Comparison of ENCODE assay signal across 8 mouse cellular contexts in genomic region chr1:164138365-164139130, GRCm38 (mm10). TPM values are rescaled to one million over a fixed set of nuclear protein-coding genes. Genes with fewer than 3 reads are reported as not detected.
DNase-seq lines count a peak whose midpoint lies in the region; ATAC-seq and TF ChIP-seq lines count a peak whose summit lies in the region.

No protein-coding gene starts in this region.

- no peaks in the 10 kb centered on the region for H3K4me1 ChIP-seq in forebrain, embryonic 15.5 days
- H3K4me1 ChIP-seq in lung, embryonic 14.5 days (ENCODE audit: insufficient read depth), result no peaks in the 10 kb centered on the region
- H3K4me1 ChIP-seq in olfactory bulb, adult 2 months (ENCODE audit: control insufficient read depth, insufficient read depth, low read length), result no peaks in the 10 kb centered on the region

- H3K27ac ChIP-seq in forebrain, embryonic 15.5 days (replicated peaks), result no peak overlapping the region
- no peak overlapping the region for H3K27ac ChIP-seq in layer of hippocampus, adult 2 months
- no peak overlapping the region for H3K27ac ChIP-seq in lung, embryonic 14.5 days (ENCODE audit: low read depth)
- H3K27ac ChIP-seq in olfactory bulb, adult 2 months (ENCODE audit: insufficient read depth, low read depth, low read length), result no peak overlapping the region

- peak; percentile 75 for DNase-seq in ES-CJ7 (ENCODE audit: low read depth, low spot score)
- peak; percentile 9 for DNase-seq in cerebellum, adult 11 months
- DNase-seq in heart, postnatal 4 days, result peak; percentile 89
- peak; percentile 58 to 87 for DNase-seq in layer of hippocampus, adult 2 months (ENCODE audit: low spot score in 2 of 2)
- DNase-seq in lung, embryonic 14.5 days, result peak; percentile 91
- DNase-seq in thymus, adult 18-20 months, result peak; percentile 62 to 71

- no peak for TF ChIP-seq POLR2A in olfactory bulb, adult 2 months (IDR thresholded peaks at IDR 0.05; ENCODE audit: insufficient read depth, low read depth, low read length)

- H3K27me3 ChIP-seq in forebrain, embryonic 15.5 days, result no peaks in the 10 kb centered on the region
- H3K27me3 ChIP-seq in lung, embryonic 14.5 days (ENCODE audit: insufficient read depth, low read length), result no peaks in the 10 kb centered on the region

- no peaks in the 10 kb centered on the region for H3K9me3 ChIP-seq in forebrain, embryonic 15.5 days
- H3K9me3 ChIP-seq in lung, embryonic 14.5 days (ENCODE audit: low read depth, low read length), result no peaks in the 10 kb centered on the region

- TF ChIP-seq CTCF in layer of hippocampus, adult 2 months (conservative IDR thresholded peaks at IDR 0.05), result peak; percentile 93
- TF ChIP-seq CTCF in lung, embryonic 14.5 days (IDR thresholded peaks at IDR 0.05; ENCODE audit: low read depth), result peak; percentile 92
- TF ChIP-seq CTCF in olfactory bulb, adult 2 months (IDR thresholded peaks at IDR 0.05; ENCODE audit: insufficient read depth, low read depth, low read length), result peak; percentile 85

- WGBS in forebrain, embryonic 15.5 days, result 1% methylated on average over 5 of the region's 5 CpGs
- WGBS in lung, embryonic 14.5 days, result 6% methylated on average over 5 of the region's 5 CpGs
- WGBS in olfactory bulb, adult 2 months, result 2% methylated on average over 5 of the region's 5 CpGs

- no peak overlapping the region for H3K4me3 ChIP-seq in forebrain, embryonic 15.5 days
- H3K4me3 ChIP-seq in layer of hippocampus, adult 2 months, result no peak overlapping the region
- H3K4me3 ChIP-seq in lung, embryonic 14.5 days (ENCODE audit: low read depth, low read length), result no peak overlapping the region
- H3K4me3 ChIP-seq in olfactory bulb, adult 2 months (ENCODE audit: insufficient read depth, low read depth, low read length), result no peak overlapping the region

- no peak overlapping the region for H3K4me2 ChIP-seq in forebrain, embryonic 15.5 days (replicated peaks)
- no peak overlapping the region for H3K4me2 ChIP-seq in lung, embryonic 14.5 days

- no peaks in the 10 kb centered on the region for H3K36me3 ChIP-seq in forebrain, embryonic 15.5 days
- no peaks in the 10 kb centered on the region for H3K36me3 ChIP-seq in lung, embryonic 14.5 days (ENCODE audit: insufficient read depth)

- H3K9ac ChIP-seq in forebrain, embryonic 15.5 days (replicated peaks), result no peak overlapping the region
- no peak overlapping the region for H3K9ac ChIP-seq in lung, embryonic 14.5 days

- ATAC-seq in forebrain, embryonic 15.5 days (replicated peaks), result peak; percentile 91
- peak; percentile 83 for ATAC-seq in lung, embryonic 14.5 days (ENCODE audit: insufficient read depth)

RNA-seq across cellular contexts. Expression of gene F5, which starts 13.1 kb away (rescaled TPM):
- polyA plus RNA-seq in forebrain, embryonic 15.5 days (2015; fragmentation: Nextera tagmentation; extraction: Ambion mirVana), result 0.09 and 0.27 TPM in 2 replicates
- under 1 TPM; 0.41 to 0.52 TPM for total RNA-seq in heart, postnatal 4 days (2021)
- under 1 TPM; 0.37 to 0.92 TPM for total RNA-seq in layer of hippocampus, adult 2 months (2021)
- polyA plus RNA-seq in lung, embryonic 14.5 days (2014; fragmentation: Nextera tagmentation; extraction: Ambion mirVana), result 0.42 and 0.53 TPM in 2 replicates
- not detected in 2 replicates for polyA plus RNA-seq in olfactory bulb, adult 2 months (2012; ENCODE audit: insufficient read depth, insufficient read length, low replicate concordance, missing spikeins)

RNA-seq across cellular contexts. Expression of gene Selp, which starts 23.5 kb away (rescaled TPM):
- polyA plus RNA-seq in forebrain, embryonic 15.5 days (2015; fragmentation: Nextera tagmentation; extraction: Ambion mirVana), result not detected in 2 replicates
- under 1 TPM; 0.57 to 0.99 TPM for total RNA-seq in heart, postnatal 4 days (2021)
- total RNA-seq in layer of hippocampus, adult 2 months (2021), result not detected
- polyA plus RNA-seq in lung, embryonic 14.5 days (2014; fragmentation: Nextera tagmentation; extraction: Ambion mirVana), result not detected in 2 replicates
- polyA plus RNA-seq in olfactory bulb, adult 2 months (2012; ENCODE audit: insufficient read depth, insufficient read length, low replicate concordance, missing spikeins), result not detected in 2 replicates

Comparison
In these comparisons a context has a peak if more than half of its experiments do, and no peak if none do; other contexts are left out.
1. DNase-seq: peak in every context shown above with its lines; median percentile 91 in lung, embryonic 14.5 days; 89 in heart, postnatal 4 days; 75 in ES-CJ7; 72 in layer of hippocampus, adult 2 months; 66 in thymus, adult 18-20 months; 9 in cerebellum, adult 11 months.